Mouse (Mus musculus) spleen, adult 12 weeks (tissue): ENCODE measurements around the gene Cars2.
"Not testable (repeated sequence)": the region's sequence is repeated elsewhere in the genome, so short reads cannot be mapped to it uniquely, and the experiment has no call there.

Source experiments
- DNase-seq: peaks from one replicate; pipeline ENCODE4 v3.0.0; 2022; ENCODE audit warnings: low spot score

The Cars2 gene

GRCm38 (mm10) chr8:11550281-11550948 lies at the start of gene Cars2:
Gene Cars2 (minus strand): TSS chr8:11550783.
- DNase-seq: peak; percentile 93

- DNase-seq: no peak
These were observed 42.8 kb upstream of the Cars2 start for GRCm38 (mm10) chr8:11593222-11593884.

- DNase-seq: no peak
These were observed 41.7 kb upstream of the Cars2 start for GRCm38 (mm10) chr8:11592296-11592695.

- DNase-seq: no peak
These were observed 41.3 kb upstream of the Cars2 start for GRCm38 (mm10) chr8:11591837-11592236.

GRCm38 (mm10) chr8:11586374-11586745 lies 35.8 kb upstream of the Cars2 start:
- DNase-seq: no peak

- DNase-seq: no peak
These were observed 35.2 kb upstream of the Cars2 start for GRCm38 (mm10) chr8:11585513-11586373.

GRCm38 (mm10) chr8:11575604-11576384 lies 25.2 kb upstream of the Cars2 start:
- no peak for DNase-seq

- DNase-seq: no peak
These were observed 24.5 kb upstream of the Cars2 start for GRCm38 (mm10) chr8:11574911-11575603.

- no peak for DNase-seq
These were observed 21.8 kb upstream of the Cars2 start for GRCm38 (mm10) chr8:11572428-11572827.

- DNase-seq: no peak
These were observed 21.4 kb upstream of the Cars2 start for GRCm38 (mm10) chr8:11571950-11572349.

GRCm38 (mm10) chr8:11570742-11571141 lies 20.2 kb upstream of the Cars2 start:
- DNase-seq: no peak

GRCm38 (mm10) chr8:11569260-11570097 lies 18.9 kb upstream of the Cars2 start:
- DNase-seq: no peak

- not testable (repeated sequence) for DNase-seq
These were observed 17.6 kb upstream of the Cars2 start for GRCm38 (mm10) chr8:11568193-11568592.

GRCm38 (mm10) chr8:11564721-11565120 lies 14.1 kb upstream of the Cars2 start:
- no peak for DNase-seq

- no peak for DNase-seq
These were observed 13.7 kb upstream of the Cars2 start for GRCm38 (mm10) chr8:11564236-11564635.

GRCm38 (mm10) chr8:11560220-11560619 lies 9.6 kb upstream of the Cars2 start:
- DNase-seq: no peak

- no peak for DNase-seq
These were observed 8.9 kb upstream of the Cars2 start for GRCm38 (mm10) chr8:11559511-11559910.

GRCm38 (mm10) chr8:11557768-11558629 lies 7.4 kb upstream of the Cars2 start:
- DNase-seq: peak; percentile 91

GRCm38 (mm10) chr8:11557424-11557767 lies 6.8 kb upstream of the Cars2 start:
- DNase-seq: no peak
